Mouse (Mus musculus) forebrain, embryonic 12.5 days (tissue): ENCODE measurements at regions not wholly inside any gene's neighbourhood (a gene's known extent, or its start where the extent isn't known, plus 50 kb on each side); places are given as distances from the start of the nearest gene placed in this dataset.
A peak's percentile ranks its signal among the peaks of the same experiment; 100 is the strongest.
"Not testable (repeated sequence)": the region's sequence is repeated elsewhere in the genome, so short reads cannot be mapped to it uniquely, and the experiment has no call there.

Source experiments
- ATAC-seq: fragments of 200-750 bp; cut with Nextera tagmentation; 2 replicates; pipeline ENCODE4 v1.8.0; 2017; ENCODE audit warnings: moderate TSS enrichment; ENCODE audit not compliant: low FRiP score
- H3K27ac ChIP-seq: fragments of 300-500 bp; sonication (generic); 2 replicates; pipeline ENCODE4 v1.5.1; 2016; ENCODE audit warnings: mild to moderate bottlenecking
- H3K27me3 ChIP-seq: fragments of 300-500 bp; sonication (generic); 2 replicates; pipeline ENCODE4 v1.6.1; 2016; ENCODE audit warnings: mild to moderate bottlenecking
- H3K36me3 ChIP-seq: fragments of 300-500 bp; sonication (generic); replicated peaks from 2 replicates; pipeline ENCODE4 v1.6.1; 2016; ENCODE audit warnings: mild to moderate bottlenecking
- H3K4me1 ChIP-seq: fragments of 300-500 bp; sonication (generic); 2 replicates; pipeline ENCODE4 v1.6.1; 2016
- H3K4me2 ChIP-seq: fragments of 300-500 bp; sonication (generic); 2 replicates; pipeline ENCODE4 v1.6.1; 2016; ENCODE audit warnings: mild to moderate bottlenecking, moderate library complexity
- H3K4me3 ChIP-seq: fragments of 300-500 bp; sonication (generic); replicated peaks from 2 replicates; pipeline ENCODE4 v1.5.1; 2016; ENCODE audit warnings: mild to moderate bottlenecking
- H3K9ac ChIP-seq: fragments of 300-500 bp; sonication (generic); 2 replicates; pipeline ENCODE4 v1.6.1; 2016; ENCODE audit warnings: mild to moderate bottlenecking
- H3K9me3 ChIP-seq: fragments of 300-500 bp; sonication (generic); 2 replicates; pipeline ENCODE4 v1.6.1; 2016
- WGBS: fragments of 180-500 bp; shearing (Covaris S2); methylation state at CpG from one replicate; pipeline ENCODE4 v1.1.7; 2016; 5-methylcytosine and 5-hydroxymethylcytosine counted together

DNA sequence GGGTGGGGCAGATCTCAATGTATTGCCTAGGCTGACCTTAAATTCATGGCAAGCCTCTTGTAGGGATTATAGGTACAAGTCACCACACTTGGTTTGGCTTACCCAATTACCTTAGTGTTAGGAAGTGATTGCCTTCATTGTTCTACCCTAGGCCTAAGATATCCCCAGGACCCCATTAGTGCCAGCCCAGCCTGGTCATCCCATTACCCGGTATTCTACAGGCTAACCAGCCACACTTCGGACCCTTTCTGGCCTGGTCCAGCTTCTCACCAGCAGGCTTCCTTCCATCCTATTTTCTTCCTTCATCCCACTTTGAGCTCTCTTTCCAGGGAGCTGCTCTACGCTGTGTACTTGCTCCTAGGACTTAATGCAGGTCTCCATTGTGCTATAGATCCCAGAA is 59.5 kb downstream of the Tex35 start:
- Histone ChIP-seq H3K9me3 (no peaks in the 10 kb centered on the region), H3K27me3 (peaks cover 12% of the 10 kb centered on the region), H3K4me1 (peaks cover 20% of the 10 kb centered on the region), H3K4me2 (no peak overlapping the region), H3K9ac (no peak overlapping the region), H3K27ac (peak overlapping the region; percentile 58; the same call in 1 of the 2 replicates), H3K4me3 (no peak overlapping the region), H3K36me3 (no peaks in the 10 kb centered on the region)
- 62% methylated on average over 3 of the region's 3 CpGs for WGBS
- 0 out of 2 replicates have a peak, but pooled peaks have one; percentile 1 for ATAC-seq

DNA sequence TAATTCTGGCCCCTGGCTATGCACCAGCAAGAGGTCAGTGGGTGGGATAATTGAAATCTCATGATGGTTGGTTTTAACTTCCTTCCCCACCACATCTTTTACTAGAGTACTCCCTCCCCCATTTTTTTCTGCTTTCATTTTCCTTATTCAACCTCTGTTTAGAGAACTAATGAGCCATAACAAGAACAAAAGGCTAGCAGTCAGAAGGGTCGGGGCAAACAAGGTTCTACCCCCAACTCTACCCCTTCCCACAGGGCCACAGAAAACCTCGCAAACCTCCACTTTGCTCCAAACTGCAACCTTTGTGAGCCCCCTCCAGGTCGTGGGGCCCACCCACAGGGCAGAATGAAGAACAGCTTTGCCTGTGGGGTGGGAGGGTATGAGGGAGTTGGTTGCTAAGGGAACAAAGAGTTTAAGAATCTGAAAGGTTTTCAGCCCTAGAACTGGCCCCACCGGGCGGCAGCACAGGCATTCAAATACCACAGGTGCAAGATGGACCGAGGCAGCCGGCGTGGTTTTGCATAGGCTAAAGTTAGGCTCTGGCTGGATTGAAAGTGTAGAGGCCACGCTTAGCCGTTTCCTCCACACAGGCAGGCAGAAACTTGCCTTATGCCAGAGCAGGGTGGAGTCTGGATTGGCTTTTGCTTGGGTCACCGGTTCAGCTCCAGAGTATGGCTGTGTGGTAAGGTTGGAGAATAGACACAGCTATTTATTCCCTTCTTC is 60.1 kb downstream of the Tex35 start:
- no peak overlapping the region for H3K4me3 ChIP-seq
- peak overlapping the region; percentile 58; the same call in 1 of the 2 replicates for H3K27ac ChIP-seq
- peak overlapping the region; percentile 2; the same call in 1 of the 2 replicates for H3K4me2 ChIP-seq
- H3K9me3 ChIP-seq = no peaks in the 10 kb centered on the region
- H3K27me3 ChIP-seq = peaks cover 12% of the 10 kb centered on the region
- no peak overlapping the region for H3K9ac ChIP-seq
- no peaks in the 10 kb centered on the region for H3K36me3 ChIP-seq
- peak; percentile 82 for ATAC-seq
- H3K4me1 ChIP-seq = peaks cover 23% of the 10 kb centered on the region
- 3% methylated on average over 11 of the region's 11 CpGs for WGBS

DNA sequence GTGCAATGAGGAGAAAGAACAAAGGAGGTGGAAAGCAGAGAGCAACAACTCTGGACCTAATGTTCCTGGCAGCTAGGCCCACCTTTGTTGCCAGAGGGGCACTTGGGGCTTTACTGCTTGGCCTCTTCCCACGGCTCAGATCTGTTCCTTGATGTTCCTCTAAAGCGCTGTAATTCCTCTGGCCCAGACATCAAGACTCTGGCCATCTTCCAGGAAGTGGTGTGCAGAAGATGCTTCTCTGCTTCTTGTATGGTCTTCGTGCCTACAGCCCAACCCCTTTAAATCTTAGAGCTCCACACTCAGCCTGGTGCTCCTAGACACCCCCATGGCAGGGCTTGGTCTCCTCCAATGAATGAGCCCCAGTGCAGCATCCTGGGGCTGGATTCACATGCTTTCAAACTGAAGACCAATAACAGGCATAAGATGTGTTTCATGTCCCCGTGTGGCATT is 60.7 kb downstream of the Tex35 start:
- Histone ChIP-seq H3K9ac (no peak overlapping the region), H3K4me1 (peaks cover 23% of the 10 kb centered on the region), H3K4me2 (peak overlapping the region; percentile 2; the same call in 1 of the 2 replicates), H3K27ac (peak overlapping the region; percentile 25), H3K4me3 (no peak overlapping the region), H3K27me3 (peaks cover 12% of the 10 kb centered on the region), H3K36me3 (no peaks in the 10 kb centered on the region), H3K9me3 (no peaks in the 10 kb centered on the region)
- ATAC-seq = peak; percentile 60
- 34% methylated on average over 4 of the region's 4 CpGs for WGBS

DNA sequence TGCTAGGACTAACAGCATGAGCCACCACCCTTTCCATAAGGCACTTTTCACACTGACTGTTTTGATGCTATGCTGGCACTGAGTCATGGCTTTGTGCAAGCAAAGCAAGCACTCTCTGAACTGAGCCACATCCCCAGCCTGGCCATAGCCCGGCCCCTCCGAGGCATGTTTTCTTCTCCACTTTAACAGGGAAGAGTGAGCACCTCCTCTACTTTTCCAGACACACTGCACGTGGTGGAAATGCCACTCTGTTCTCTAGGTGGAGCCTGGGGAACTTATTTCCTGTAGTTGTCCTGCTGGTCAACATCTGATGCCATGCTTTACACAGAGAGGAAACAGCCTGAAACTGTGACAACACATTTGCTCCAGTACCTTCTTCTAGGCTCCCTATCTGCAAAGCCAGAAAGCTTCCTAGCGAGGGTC is 61.7 kb downstream of the Tex35 start:
- no peak overlapping the region for H3K4me3 ChIP-seq
- no peak overlapping the region for H3K4me2 ChIP-seq
- no peaks in the 10 kb centered on the region for H3K9me3 ChIP-seq
- no peak for ATAC-seq
- 87% methylated on average over 4 of the region's 4 CpGs for WGBS
- peaks cover 23% of the 10 kb centered on the region for H3K4me1 ChIP-seq
- peaks cover 10% of the 10 kb centered on the region for H3K27me3 ChIP-seq
- H3K27ac ChIP-seq = no peak overlapping the region
- no peak overlapping the region for H3K9ac ChIP-seq
- no peaks in the 10 kb centered on the region for H3K36me3 ChIP-seq

DNA sequence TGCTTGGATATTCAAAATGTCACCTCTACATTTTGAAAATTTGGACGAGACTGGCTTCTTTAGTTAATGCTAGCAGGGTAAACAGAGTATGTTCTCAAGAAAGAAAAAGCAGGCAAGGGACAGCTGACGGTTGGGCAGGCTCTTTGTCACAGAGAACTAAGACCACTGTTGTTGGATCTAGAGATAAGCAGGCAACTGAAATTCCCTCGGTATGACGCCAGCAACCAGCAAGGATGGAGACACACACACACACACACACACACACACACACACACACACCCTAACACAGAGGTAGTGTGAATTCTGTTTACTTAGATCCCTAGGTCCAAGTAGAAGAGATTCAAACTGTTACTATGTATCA is 68.7 kb downstream of the Tex35 start:
- H3K27ac ChIP-seq = peak overlapping the region; percentile 88
- no peaks in the 10 kb centered on the region for H3K9me3 ChIP-seq
- no peaks in the 10 kb centered on the region for H3K36me3 ChIP-seq
- WGBS = 13% methylated on average over 4 of the region's 4 CpGs
- H3K27me3 ChIP-seq = no peaks in the 10 kb centered on the region
- peak overlapping the region; percentile 36 for H3K4me2 ChIP-seq
- no peak overlapping the region for H3K4me3 ChIP-seq
- peak; percentile 45 for ATAC-seq
- no peak overlapping the region for H3K9ac ChIP-seq
- peaks cover 47% of the 10 kb centered on the region for H3K4me1 ChIP-seq

DNA sequence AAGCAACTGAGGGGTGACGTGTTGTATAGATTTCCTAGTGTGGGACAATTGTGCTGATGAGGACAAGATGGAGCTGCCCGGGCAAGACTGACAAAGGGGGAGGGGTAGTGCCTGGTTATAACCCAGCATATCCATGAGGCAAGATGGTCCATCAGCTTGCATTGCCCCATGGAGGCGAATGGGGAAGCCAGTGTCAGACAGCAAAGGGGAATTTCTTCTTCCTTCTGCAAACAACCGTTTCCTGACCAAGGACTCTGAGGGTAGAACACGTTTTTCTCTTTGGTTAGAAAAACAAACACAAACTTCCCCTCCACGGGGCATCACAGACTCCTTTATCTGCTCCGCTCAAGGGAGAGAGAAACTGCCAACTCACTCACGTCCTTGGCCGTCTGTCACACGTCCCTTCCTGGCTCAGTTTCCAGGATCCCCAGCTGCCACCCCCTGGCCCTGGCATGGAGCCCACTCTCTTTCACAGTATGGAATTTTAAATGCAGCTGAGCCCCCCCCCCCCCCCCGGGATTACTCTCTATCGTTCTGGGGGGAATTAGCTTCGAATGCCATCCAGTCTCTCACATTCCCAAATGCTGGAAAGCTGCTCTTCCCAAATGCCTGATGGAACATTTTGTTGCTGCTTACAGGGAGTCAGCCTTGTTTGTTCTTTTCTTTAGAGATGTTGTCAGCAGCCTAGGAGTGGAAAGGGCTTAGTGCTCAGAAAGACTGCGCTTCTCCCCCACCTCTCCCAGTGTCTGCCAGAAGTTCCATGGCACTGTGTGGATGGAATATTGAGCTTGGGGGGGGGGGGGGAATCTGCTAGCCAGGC is 69.3 kb downstream of the Tex35 start:
- 10% methylated on average over 14 of the region's 14 CpGs for WGBS
- peak overlapping the region; percentile 88 for H3K27ac ChIP-seq
- peak; percentile 90 for ATAC-seq
- H3K9me3 ChIP-seq = no peaks in the 10 kb centered on the region
- H3K4me2 ChIP-seq = peak overlapping the region; percentile 36
- H3K9ac ChIP-seq = no peak overlapping the region
- no peaks in the 10 kb centered on the region for H3K27me3 ChIP-seq
- H3K4me3 ChIP-seq = no peak overlapping the region
- H3K4me1 ChIP-seq = peaks cover 47% of the 10 kb centered on the region
- H3K36me3 ChIP-seq = no peaks in the 10 kb centered on the region

DNA sequence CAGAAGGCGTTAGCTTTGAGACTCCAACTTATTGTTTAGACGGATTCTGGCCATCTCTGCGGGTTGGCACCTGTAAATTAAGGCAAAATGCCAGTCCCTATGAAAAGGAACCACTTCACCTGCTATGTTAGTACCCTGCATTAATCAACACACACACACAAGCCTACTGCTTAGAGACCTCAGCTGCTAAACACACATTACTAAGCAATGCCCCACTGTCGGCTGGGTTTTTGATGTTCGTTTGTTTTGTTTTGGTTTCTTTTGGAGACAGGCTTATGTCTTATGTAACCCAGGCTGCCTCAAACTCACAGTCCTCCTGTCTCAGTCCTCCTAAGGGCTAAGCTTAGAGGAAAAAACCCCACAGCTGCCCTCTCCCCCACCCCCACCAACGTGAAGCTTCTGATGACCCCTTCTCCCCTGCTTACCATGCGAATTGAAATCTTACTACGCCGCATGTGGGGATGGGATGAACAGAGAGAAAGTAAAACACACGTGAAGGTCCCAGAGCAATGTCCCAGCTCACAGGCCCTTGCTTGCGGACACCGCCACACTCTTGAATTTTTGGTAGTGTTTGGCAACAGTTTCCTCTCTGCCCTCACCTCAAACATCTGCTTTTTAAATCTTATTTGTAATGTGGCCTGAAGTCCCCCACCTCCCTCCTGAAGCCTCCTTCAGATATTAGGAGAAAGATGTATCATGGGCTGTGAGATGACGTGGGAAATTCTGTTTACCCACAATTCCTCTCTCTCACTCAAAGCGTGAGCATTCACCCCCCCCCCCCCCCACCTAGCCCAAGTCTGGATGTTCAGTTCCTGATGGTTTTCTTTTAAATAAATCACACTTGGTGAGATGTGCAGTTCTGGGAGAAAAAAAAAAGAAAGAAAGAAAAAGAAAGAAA is 70.1 kb downstream of the Tex35 start:
- no peak overlapping the region for H3K4me3 ChIP-seq
- H3K27ac ChIP-seq = peak overlapping the region; percentile 88
- no peaks in the 10 kb centered on the region for H3K36me3 ChIP-seq
- WGBS = 70% methylated on average over 14 of the region's 14 CpGs
- no peaks in the 10 kb centered on the region for H3K9me3 ChIP-seq
- no peak overlapping the region for H3K9ac ChIP-seq
- H3K4me1 ChIP-seq = peaks cover 45% of the 10 kb centered on the region
- H3K4me2 ChIP-seq = no peak overlapping the region
- H3K27me3 ChIP-seq = no peaks in the 10 kb centered on the region
- ATAC-seq = no peak

DNA sequence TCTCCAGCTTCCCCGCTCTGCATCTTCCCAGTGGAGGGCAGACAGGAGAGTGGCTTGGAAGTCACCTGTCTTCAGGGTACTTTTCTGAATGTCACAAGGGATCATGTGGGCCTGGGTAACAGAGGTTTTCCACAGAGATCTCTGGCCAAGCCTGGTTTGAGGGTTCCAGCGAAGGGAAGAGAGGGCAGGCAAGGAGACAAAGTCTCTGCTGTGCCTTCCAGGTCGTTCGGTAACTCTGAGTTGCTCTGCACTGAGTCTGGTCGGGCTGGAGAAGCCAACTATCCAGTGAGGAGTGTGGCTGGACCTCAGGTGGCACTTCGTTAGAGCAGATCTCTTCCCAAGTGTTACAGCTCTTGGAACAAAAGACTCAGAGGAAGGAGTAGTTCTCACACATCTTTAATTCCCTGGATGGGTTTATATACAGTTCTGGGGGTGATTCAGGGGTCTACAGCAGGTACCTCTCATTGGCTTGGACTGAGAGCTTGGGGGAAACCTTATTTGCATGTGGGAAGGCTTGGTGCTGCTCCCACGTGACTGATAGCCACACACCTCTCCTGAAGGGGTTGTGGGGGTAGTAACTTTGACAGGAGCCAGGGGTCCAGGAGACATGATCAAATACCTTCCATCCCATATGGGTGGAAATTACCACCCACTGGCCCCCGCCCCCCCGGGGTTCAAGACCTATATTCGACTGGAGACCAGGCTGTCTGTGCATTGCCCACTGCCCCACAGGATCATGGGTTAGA is 71.1 kb downstream of the Tex35 start:
- peaks cover 45% of the 10 kb centered on the region for H3K4me1 ChIP-seq
- no peak for ATAC-seq
- no peak overlapping the region for H3K4me3 ChIP-seq
- no peak overlapping the region for H3K4me2 ChIP-seq
- WGBS = 82% methylated on average over 10 of the region's 10 CpGs
- H3K27ac ChIP-seq = peak overlapping the region; percentile 88
- no peaks in the 10 kb centered on the region for H3K36me3 ChIP-seq
- H3K27me3 ChIP-seq = no peaks in the 10 kb centered on the region
- no peak overlapping the region for H3K9ac ChIP-seq
- no peaks in the 10 kb centered on the region for H3K9me3 ChIP-seq

DNA sequence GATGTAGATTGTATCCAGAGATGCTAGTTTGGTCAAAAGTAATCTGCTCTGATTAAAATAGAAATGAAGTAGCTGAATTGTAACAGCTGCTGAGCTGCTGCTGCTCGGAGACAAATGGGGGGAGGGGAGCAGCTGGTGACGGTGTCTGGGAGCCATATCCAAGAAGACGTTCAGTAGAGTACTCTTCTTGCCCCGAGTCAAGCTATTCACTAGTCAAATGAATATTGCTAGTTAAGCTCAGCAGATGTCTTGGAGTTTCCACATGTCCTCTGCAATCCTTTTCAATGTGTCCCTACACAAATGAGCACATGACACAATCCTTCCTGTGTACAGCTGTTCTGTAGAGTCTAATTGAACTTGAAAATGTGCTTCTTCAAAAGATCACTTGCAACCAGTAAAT is 71.7 kb downstream of the Tex35 start:
- no peak overlapping the region for H3K9ac ChIP-seq
- no peaks in the 10 kb centered on the region for H3K36me3 ChIP-seq
- H3K4me1 ChIP-seq = peaks cover 45% of the 10 kb centered on the region
- peak overlapping the region; percentile 53; the same call in 1 of the 2 replicates for H3K27ac ChIP-seq
- no peak for ATAC-seq
- H3K9me3 ChIP-seq = no peaks in the 10 kb centered on the region
- no peak overlapping the region for H3K4me3 ChIP-seq
- WGBS = 21% methylated on average over 4 of the region's 4 CpGs
- no peaks in the 10 kb centered on the region for H3K27me3 ChIP-seq
- no peak overlapping the region for H3K4me2 ChIP-seq

DNA sequence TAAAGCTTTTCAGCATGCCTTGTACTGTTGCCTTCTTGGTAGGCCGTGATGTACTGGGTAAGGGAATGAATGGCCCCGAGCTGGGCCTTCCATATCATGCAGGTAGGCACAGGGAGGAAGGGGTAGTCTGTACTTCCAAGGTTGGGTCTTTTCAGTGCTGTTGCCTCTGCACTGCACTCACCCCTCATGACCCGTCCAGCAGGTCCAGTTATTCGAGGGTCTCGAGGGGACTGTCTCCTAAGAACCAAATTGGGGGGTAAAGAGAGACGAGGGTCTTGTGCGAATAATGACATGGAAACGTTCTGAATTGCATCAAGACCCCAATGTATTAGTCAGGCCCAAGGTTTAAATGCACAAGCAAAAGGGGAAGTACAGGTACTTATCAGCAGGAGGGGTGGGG is 73.3 kb downstream of the Tex35 start:
- H3K9ac ChIP-seq, H3K27me3 ChIP-seq, ATAC-seq, H3K4me3 ChIP-seq, H3K9me3 ChIP-seq, H3K4me2 ChIP-seq, H3K36me3 ChIP-seq, H3K27ac ChIP-seq: not testable (repeated sequence)
- WGBS = 93% methylated on average over 8 of the region's 8 CpGs
- peaks cover 43% of the 10 kb centered on the region for H3K4me1 ChIP-seq

DNA sequence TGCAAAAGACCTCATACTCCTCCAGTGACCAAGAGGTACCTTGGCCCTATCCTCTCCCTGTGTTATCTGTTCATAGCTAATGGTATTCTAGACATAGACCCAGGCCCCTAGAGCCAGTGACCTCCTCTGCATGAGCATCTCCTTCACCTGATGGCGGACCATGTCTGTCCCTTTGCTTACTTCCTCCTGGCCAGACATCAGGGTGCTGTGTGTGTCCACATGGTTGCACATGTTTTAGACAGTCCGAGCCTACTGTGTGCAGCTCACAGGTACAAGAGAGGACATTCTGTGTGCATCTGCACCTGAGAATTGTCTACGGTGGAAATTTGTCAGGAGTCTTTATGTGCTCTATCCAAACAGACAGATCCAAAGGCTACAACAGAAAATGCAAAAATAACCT is 79.8 kb downstream of the Tex35 start:
- no peak for ATAC-seq
- no peaks in the 10 kb centered on the region for H3K27me3 ChIP-seq
- H3K4me2 ChIP-seq = no peak overlapping the region
- WGBS = 96% methylated on average over 3 of the region's 3 CpGs
- no peaks in the 10 kb centered on the region for H3K36me3 ChIP-seq
- no peak overlapping the region for H3K27ac ChIP-seq
- no peaks in the 10 kb centered on the region for H3K4me1 ChIP-seq
- no peaks in the 10 kb centered on the region for H3K9me3 ChIP-seq
- no peak overlapping the region for H3K9ac ChIP-seq
- no peak overlapping the region for H3K4me3 ChIP-seq
